Mouse (Mus musculus) ES-Bruce4 (cell line): ENCODE measurements at regions not wholly inside any gene's neighbourhood (a gene's known extent, or its start where the extent isn't known, plus 50 kb on each side); places are given as distances from the start of the nearest gene placed in this dataset.

Experiments
- CTCF ChIP-seq: IDR thresholded peaks from one replicate; pipeline ENCODE4 v1.8.1; 2011; ENCODE audit warnings: low read depth, low read length
- POLR2A ChIP-seq: IDR thresholded peaks from one replicate; pipeline ENCODE4 v1.8.1; 2011; ENCODE audit warnings: low read length; ENCODE audit not compliant: insufficient read depth

GRCm38 (mm10) chr13:71146859-71147443 lies 305.3 kb upstream of the Adamts16 start:
- TF ChIP-seq POLR2A (no peak), CTCF (no peak)
